Mouse (Mus musculus): Measurements from ENCODE around the gene Cnga3. TPM values are rescaled to one million over a fixed set of nuclear protein-coding genes. Genes with fewer than 3 reads are reported as not detected.

Gene Cnga3
- polyA plus RNA-seq, 1 experiment from 2014 or later: not detected

- no peak for ATAC-seq (ENCODE audit: low read depth)
- Histone ChIP-seq H3K27me3 (ENCODE audit: control insufficient read depth, insufficient read depth, low read length) (0 out of 2 replicates have a peak, but pooled peaks cover 3% of the 10 kb centered on the region), H3K36me3 (ENCODE audit: control insufficient read depth, insufficient read depth, low read length) (no peaks in the 10 kb centered on the region), H3K4me3 (ENCODE audit: low read depth, low read length) (no peak overlapping the region), H3K9ac (replicated peaks; ENCODE audit: low read depth, low read length) (no peak overlapping the region), H3K4me1 (ENCODE audit: control insufficient read depth, insufficient read depth, low read length) (peaks cover 9% of the 10 kb centered on the region), H3K27ac (ENCODE audit: low read depth, low read length) (no peak overlapping the region), H3K9me3 (ENCODE audit: control insufficient read depth, low read length) (no peaks in the 10 kb centered on the region), H3K4me2 (ENCODE audit: low read depth, low read length) (no peak overlapping the region)
- 52% methylated on average over 1 of the region's 1 CpGs for WGBS
Measured at GRCm38 (mm10) chr1:37296414-37296813, 82.2 kb downstream of the Cnga3 start.

GRCm38 (mm10) chr1:37298904-37299303 lies 84.7 kb downstream of the Cnga3 start:
- Histone ChIP-seq H3K4me3 (ENCODE audit: low read depth, low read length) (no peak overlapping the region), H3K9me3 (ENCODE audit: control insufficient read depth, low read length) (no peaks in the 10 kb centered on the region), H3K27me3 (ENCODE audit: control insufficient read depth, insufficient read depth, low read length) (0 out of 2 replicates have a peak, but pooled peaks cover 3% of the 10 kb centered on the region), H3K9ac (replicated peaks; ENCODE audit: low read depth, low read length) (no peak overlapping the region), H3K27ac (ENCODE audit: low read depth, low read length) (no peak overlapping the region), H3K36me3 (ENCODE audit: control insufficient read depth, insufficient read depth, low read length) (no peaks in the 10 kb centered on the region), H3K4me2 (ENCODE audit: low read depth, low read length) (no peak overlapping the region), H3K4me1 (ENCODE audit: control insufficient read depth, insufficient read depth, low read length) (peaks cover 9% of the 10 kb centered on the region)
- WGBS: 90% methylated on average over 2 of the region's 2 CpGs
- no peak for ATAC-seq (ENCODE audit: low read depth)

- peak within 1 kb of the TSS; percentile 64 for H3K27ac ChIP-seq (ENCODE audit: low read depth, low read length)
- no peaks in the 10 kb centered on the region for H3K36me3 ChIP-seq (ENCODE audit: control insufficient read depth, insufficient read depth, low read length)
- no peaks in the 10 kb centered on the region for H3K9me3 ChIP-seq (ENCODE audit: control insufficient read depth, low read length)
- H3K9ac ChIP-seq (replicated peaks; ENCODE audit: low read depth, low read length): peak within 1 kb of the TSS; percentile 91
- H3K4me1 ChIP-seq (ENCODE audit: control insufficient read depth, insufficient read depth, low read length): peaks cover 9% of the 10 kb centered on the region
- H3K27me3 ChIP-seq (ENCODE audit: control insufficient read depth, insufficient read depth, low read length): 0 out of 2 replicates have a peak, but pooled peaks cover 3% of the 10 kb centered on the region
- ATAC-seq (ENCODE audit: low read depth): peak; percentile 94
- peak within 1 kb of the TSS; percentile 56 for H3K4me2 ChIP-seq (ENCODE audit: low read depth, low read length)
- WGBS: under 1% methylated on average over 74 of the region's 77 CpGs
- H3K4me3 ChIP-seq (ENCODE audit: low read depth, low read length): peak within 1 kb of the TSS; percentile 95
Measured at GRCm38 (mm10) chr1:37299540-37300491, 85.6 kb downstream of the Cnga3 start, which contains the start of gene Inpp4a. TSS of gene Inpp4a (plus strand) at chr1:37299865.

GRCm38 (mm10) chr1:37300650-37301049 lies 86.4 kb downstream of the Cnga3 start:
- Histone ChIP-seq H3K4me3 (ENCODE audit: low read depth, low read length) (peak overlapping the region; percentile 95), H3K9ac (replicated peaks; ENCODE audit: low read depth, low read length) (peak overlapping the region; percentile 91), H3K36me3 (ENCODE audit: control insufficient read depth, insufficient read depth, low read length) (no peaks in the 10 kb centered on the region), H3K4me1 (ENCODE audit: control insufficient read depth, insufficient read depth, low read length) (peaks cover 9% of the 10 kb centered on the region), H3K27me3 (ENCODE audit: control insufficient read depth, insufficient read depth, low read length) (0 out of 2 replicates have a peak, but pooled peaks cover 3% of the 10 kb centered on the region), H3K4me2 (ENCODE audit: low read depth, low read length) (peak overlapping the region; percentile 56), H3K27ac (ENCODE audit: low read depth, low read length) (no peak overlapping the region), H3K9me3 (ENCODE audit: control insufficient read depth, low read length) (no peaks in the 10 kb centered on the region)
- WGBS: 50% methylated on average over 5 of the region's 5 CpGs
- ATAC-seq (ENCODE audit: low read depth): no peak

DNA sequence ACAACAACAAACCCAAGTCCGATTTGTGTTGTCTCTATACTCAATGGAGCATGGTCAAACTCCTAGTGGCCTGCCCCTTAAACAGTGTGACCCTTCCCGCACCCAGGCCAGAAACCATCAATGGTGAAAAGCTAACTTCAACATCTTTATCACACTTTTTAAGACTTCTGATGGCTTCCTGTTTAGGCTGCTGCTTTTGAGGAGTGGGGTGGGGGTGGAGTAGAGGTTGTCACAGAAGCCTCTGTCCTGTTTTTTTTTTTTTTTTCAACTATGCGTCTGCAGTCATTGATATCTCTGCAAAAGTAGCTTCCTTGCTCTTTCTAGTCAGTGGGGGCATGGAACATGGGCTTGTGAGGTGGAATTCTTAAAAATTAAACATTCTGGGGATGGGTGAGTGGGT lies 88.6 kb downstream of the Cnga3 start:
- Histone ChIP-seq H3K27ac (ENCODE audit: low read depth, low read length) (no peak overlapping the region), H3K4me2 (ENCODE audit: low read depth, low read length) (no peak overlapping the region), H3K4me1 (ENCODE audit: control insufficient read depth, insufficient read depth, low read length) (peaks cover 9% of the 10 kb centered on the region), H3K9me3 (ENCODE audit: control insufficient read depth, low read length) (no peaks in the 10 kb centered on the region), H3K27me3 (ENCODE audit: control insufficient read depth, insufficient read depth, low read length) (0 out of 2 replicates have a peak, but pooled peaks cover 3% of the 10 kb centered on the region), H3K36me3 (ENCODE audit: control insufficient read depth, insufficient read depth, low read length) (no peaks in the 10 kb centered on the region), H3K9ac (replicated peaks; ENCODE audit: low read depth, low read length) (no peak overlapping the region), H3K4me3 (ENCODE audit: low read depth, low read length) (no peak overlapping the region)
- 80% methylated on average over 3 of the region's 3 CpGs for WGBS
- no peak for ATAC-seq (ENCODE audit: low read depth)

- Histone ChIP-seq H3K36me3 (ENCODE audit: control insufficient read depth, insufficient read depth, low read length) (no peaks in the 10 kb centered on the region), H3K9ac (replicated peaks; ENCODE audit: low read depth, low read length) (no peak overlapping the region), H3K4me3 (ENCODE audit: low read depth, low read length) (no peak overlapping the region), H3K9me3 (ENCODE audit: control insufficient read depth, low read length) (no peaks in the 10 kb centered on the region), H3K27ac (ENCODE audit: low read depth, low read length) (no peak overlapping the region), H3K4me2 (ENCODE audit: low read depth, low read length) (no peak overlapping the region), H3K27me3 (ENCODE audit: control insufficient read depth, insufficient read depth, low read length) (no peaks in the 10 kb centered on the region), H3K4me1 (ENCODE audit: control insufficient read depth, insufficient read depth, low read length) (peaks cover 5% of the 10 kb centered on the region)
- ATAC-seq (ENCODE audit: low read depth): no peak
- 73% methylated on average over 9 of the region's 9 CpGs for WGBS
Measured at GRCm38 (mm10) chr1:37305691-37306287, 91.6 kb downstream of the Cnga3 start.

DNA sequence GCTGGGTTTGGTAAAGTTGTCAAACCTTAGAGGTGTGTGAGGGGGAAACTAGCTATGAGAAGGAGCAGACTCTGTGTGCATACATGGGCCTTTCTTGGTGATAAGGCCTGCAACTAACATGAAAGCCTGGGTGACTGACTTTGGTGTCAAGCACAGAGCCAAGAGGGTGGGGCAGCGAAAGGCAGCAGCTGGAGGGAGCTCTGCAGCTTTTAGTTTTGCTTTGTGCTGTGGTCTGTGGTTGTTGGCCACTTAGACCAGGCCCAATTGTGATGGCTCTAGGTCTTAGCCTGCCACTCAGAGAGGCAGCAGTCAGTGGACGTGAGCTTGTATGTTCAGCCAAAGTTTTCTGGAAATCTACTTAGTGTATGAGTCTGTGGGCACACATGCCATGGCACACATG lies 93.4 kb downstream of the Cnga3 start:
- no peak overlapping the region for H3K4me2 ChIP-seq (ENCODE audit: low read depth, low read length)
- no peaks in the 10 kb centered on the region for H3K27me3 ChIP-seq (ENCODE audit: control insufficient read depth, insufficient read depth, low read length)
- H3K36me3 ChIP-seq (ENCODE audit: control insufficient read depth, insufficient read depth, low read length): no peaks in the 10 kb centered on the region
- H3K27ac ChIP-seq (ENCODE audit: low read depth, low read length): no peak overlapping the region
- H3K4me3 ChIP-seq (ENCODE audit: low read depth, low read length): no peak overlapping the region
- no peaks in the 10 kb centered on the region for H3K4me1 ChIP-seq (ENCODE audit: control insufficient read depth, insufficient read depth, low read length)
- no peaks in the 10 kb centered on the region for H3K9me3 ChIP-seq (ENCODE audit: control insufficient read depth, low read length)
- WGBS: 91% methylated on average over 2 of the region's 2 CpGs
- H3K9ac ChIP-seq (replicated peaks; ENCODE audit: low read depth, low read length): no peak overlapping the region
- no peak for ATAC-seq (ENCODE audit: low read depth)

DNA sequence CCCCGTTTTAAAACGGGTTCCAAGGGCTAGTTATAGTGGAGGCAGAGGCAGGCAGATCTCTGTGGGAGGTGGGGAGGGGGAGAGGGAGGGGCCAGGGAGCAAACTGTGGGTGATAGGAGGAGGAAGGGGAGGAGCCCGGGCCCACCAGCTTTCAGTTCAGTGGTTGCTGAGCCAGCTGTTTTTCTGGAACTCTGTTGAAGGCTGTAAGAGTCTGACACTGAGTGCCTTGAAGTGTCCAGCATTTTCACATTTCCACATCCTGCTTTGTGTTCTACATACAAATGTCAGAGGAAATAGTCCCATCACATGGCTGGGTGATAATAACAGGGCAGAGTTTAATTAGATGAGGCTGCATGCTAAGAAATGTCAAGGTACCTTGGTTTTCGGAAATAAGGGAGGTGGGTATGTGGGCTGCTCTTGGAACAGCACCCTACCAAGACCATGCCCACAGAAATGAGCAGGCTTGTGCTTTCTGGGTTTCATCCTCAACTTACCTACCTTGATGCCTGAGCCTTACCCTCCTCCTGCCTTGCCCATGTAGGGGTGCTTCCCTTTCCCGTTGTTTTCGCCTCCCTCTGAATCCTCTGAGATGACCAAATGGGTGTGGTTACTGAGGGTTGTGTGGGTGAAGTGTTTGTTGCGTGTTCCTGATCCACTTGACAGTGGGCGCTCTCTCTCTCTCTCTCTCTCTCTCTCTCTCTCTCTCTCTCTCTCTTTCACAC lies 93.9 kb downstream of the Cnga3 start:
- H3K36me3 ChIP-seq (ENCODE audit: control insufficient read depth, insufficient read depth, low read length): no peaks in the 10 kb centered on the region
- H3K27me3 ChIP-seq (ENCODE audit: control insufficient read depth, insufficient read depth, low read length): no peaks in the 10 kb centered on the region
- no peak overlapping the region for H3K4me2 ChIP-seq (ENCODE audit: low read depth, low read length)
- H3K4me3 ChIP-seq (ENCODE audit: low read depth, low read length): no peak overlapping the region
- no peak for ATAC-seq (ENCODE audit: low read depth)
- no peak overlapping the region for H3K9ac ChIP-seq (replicated peaks; ENCODE audit: low read depth, low read length)
- H3K4me1 ChIP-seq (ENCODE audit: control insufficient read depth, insufficient read depth, low read length): no peaks in the 10 kb centered on the region
- no peaks in the 10 kb centered on the region for H3K9me3 ChIP-seq (ENCODE audit: control insufficient read depth, low read length)
- no peak overlapping the region for H3K27ac ChIP-seq (ENCODE audit: low read depth, low read length)
- 96% methylated on average over 8 of the region's 8 CpGs for WGBS

All from neural tube, embryonic 14.5 days (tissue).